Mouse (Mus musculus): ENCODE measurements at regions not wholly inside any gene's neighbourhood (a gene's known extent, or its start where the extent isn't known, plus 50 kb on each side); places are given as distances from the start of the nearest gene placed in this dataset.

- peak; percentile 73 for DNase-seq (ENCODE audit: low read depth)
Measured at GRCm38 (mm10) chr6:62458710-62459109, 797.0 kb upstream of the Grid2 start.
